Mouse (Mus musculus): ENCODE results near the gene Pa2g4.

DNA sequence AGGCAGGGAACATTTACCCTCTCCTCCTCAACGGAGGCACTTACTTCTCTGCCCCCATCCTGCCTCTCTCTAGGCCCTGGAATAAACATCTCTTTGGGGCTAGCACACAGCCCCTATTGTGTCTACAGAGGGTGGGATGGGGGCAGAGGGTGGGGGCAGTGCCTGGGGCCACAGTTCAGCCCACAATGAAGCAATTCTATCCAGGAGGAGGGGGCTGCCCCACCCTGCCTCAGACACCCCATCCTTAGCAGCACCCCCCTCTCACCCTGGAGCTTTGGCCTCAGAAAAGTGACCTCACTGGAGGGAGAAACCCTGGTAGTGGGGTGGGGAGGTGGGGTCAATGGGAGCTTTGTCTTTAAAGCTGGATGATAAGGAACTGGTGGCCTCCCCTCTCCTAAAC is 20.8 kb upstream of the Pa2g4 start:
- TF ChIP-seq HCFC1 (IDR thresholded peaks at IDR 0.05; ENCODE audit: borderline replicate concordance, insufficient read depth, low read length) (no peak), CHD2 (IDR thresholded peaks at IDR 0.05; ENCODE audit: low read depth, low read length) (no peak)
